Mouse (Mus musculus): ENCODE measurements around the gene Sec23ip. TPM values are rescaled to one million over a fixed set of nuclear protein-coding genes. Genes with fewer than 3 reads are reported as not detected.

The Sec23ip gene
- polyA plus RNA-seq, 1 experiment from 2014 or later = 43.1 TPM

GRCm38 (mm10) chr7:128790045-128790444 is 45.3 kb downstream of the Sec23ip start:
- Histone ChIP-seq H3K4me1 (no peaks in the 10 kb centered on the region), H3K9me3 (no peaks in the 10 kb centered on the region; the same call in 1 of the 2 replicates), H3K36me3 (replicated peaks) (peaks cover 17% of the 10 kb centered on the region), H3K4me2 (no peak overlapping the region), H3K4me3 (replicated peaks) (no peak overlapping the region), H3K9ac (no peak overlapping the region), H3K27me3 (no peaks in the 10 kb centered on the region), H3K27ac (no peak overlapping the region)
- 87% methylated on average over 4 of the region's 4 CpGs for WGBS
- ATAC-seq (ENCODE audit: low FRiP score) = no peak

- H3K9ac ChIP-seq = no peak overlapping the region
- no peaks in the 10 kb centered on the region for H3K9me3 ChIP-seq
- 85% methylated on average over 4 of the region's 4 CpGs for WGBS
- H3K27ac ChIP-seq = no peak overlapping the region
- ATAC-seq (ENCODE audit: low FRiP score) = no peak
- H3K4me2 ChIP-seq = no peak overlapping the region
- H3K36me3 ChIP-seq (replicated peaks) = no peaks in the 10 kb centered on the region
- H3K4me1 ChIP-seq = no peaks in the 10 kb centered on the region
- H3K4me3 ChIP-seq (replicated peaks) = no peak overlapping the region
- H3K27me3 ChIP-seq = no peaks in the 10 kb centered on the region
Measured at GRCm38 (mm10) chr7:128793464-128793863, 48.7 kb downstream of the Sec23ip start.

- no peak overlapping the region for H3K4me2 ChIP-seq
- H3K4me3 ChIP-seq (replicated peaks) = no peak overlapping the region
- no peaks in the 10 kb centered on the region for H3K27me3 ChIP-seq
- no peak overlapping the region for H3K27ac ChIP-seq
- WGBS = 86% methylated on average over 5 of the region's 5 CpGs
- no peaks in the 10 kb centered on the region for H3K9me3 ChIP-seq
- H3K36me3 ChIP-seq (replicated peaks) = no peaks in the 10 kb centered on the region
- ATAC-seq (ENCODE audit: low FRiP score) = no peak
- H3K9ac ChIP-seq = no peak overlapping the region
- no peaks in the 10 kb centered on the region for H3K4me1 ChIP-seq
Measured at GRCm38 (mm10) chr7:128824986-128825563, 80.3 kb downstream of the Sec23ip start.

GRCm38 (mm10) chr7:128832455-128833081 is 87.8 kb downstream of the Sec23ip start:
- H3K4me1 ChIP-seq = no peaks in the 10 kb centered on the region
- no peaks in the 10 kb centered on the region for H3K36me3 ChIP-seq (replicated peaks)
- H3K9me3 ChIP-seq = no peaks in the 10 kb centered on the region
- no peak for ATAC-seq (ENCODE audit: low FRiP score)
- WGBS = 86% methylated on average over 12 of the region's 12 CpGs
- no peak overlapping the region for H3K9ac ChIP-seq
- H3K4me2 ChIP-seq = no peak overlapping the region
- no peaks in the 10 kb centered on the region for H3K27me3 ChIP-seq
- no peak overlapping the region for H3K27ac ChIP-seq
- no peak overlapping the region for H3K4me3 ChIP-seq (replicated peaks)

- ATAC-seq (ENCODE audit: low FRiP score) = no peak
- Histone ChIP-seq H3K4me1 (no peaks in the 10 kb centered on the region), H3K36me3 (replicated peaks) (no peaks in the 10 kb centered on the region), H3K4me3 (replicated peaks) (no peak overlapping the region), H3K27ac (no peak overlapping the region), H3K4me2 (no peak overlapping the region), H3K27me3 (no peaks in the 10 kb centered on the region), H3K9ac (no peak overlapping the region), H3K9me3 (no peaks in the 10 kb centered on the region)
- WGBS = 86% methylated on average over 4 of the region's 4 CpGs
Measured at GRCm38 (mm10) chr7:128833196-128833595, 88.5 kb downstream of the Sec23ip start.

Small RNA genes lying within 50 kb of the gene (microRNA-seq; reads per million reads assigned to microRNA genes)
- not detected for gene Gm25778

Other genes with a start within 250 kb of the Sec23ip start
- 3.0 and 3.6 TPM in 2 replicates for gene Bag3, start 221.3 kb upstream of the Sec23ip start, polyA plus RNA-seq (2016; fragmentation: Nextera tagmentation; extraction: Ambion mirVana)
- 136 and 160 TPM in 2 replicates for gene Inpp5f, start 133.6 kb upstream of the Sec23ip start, polyA plus RNA-seq (2016; fragmentation: Nextera tagmentation; extraction: Ambion mirVana)
- 73.3 and 83.0 TPM in 2 replicates for gene Mcmbp, start 4.4 kb upstream of the Sec23ip start, polyA plus RNA-seq (2016; fragmentation: Nextera tagmentation; extraction: Ambion mirVana)

Data from forebrain, embryonic 12.5 days (tissue).